Mouse (Mus musculus): ENCODE measurements at regions not wholly inside any gene's neighbourhood (a gene's known extent, or its start where the extent isn't known, plus 50 kb on each side); places are given as distances from the start of the nearest gene placed in this dataset.

DNA sequence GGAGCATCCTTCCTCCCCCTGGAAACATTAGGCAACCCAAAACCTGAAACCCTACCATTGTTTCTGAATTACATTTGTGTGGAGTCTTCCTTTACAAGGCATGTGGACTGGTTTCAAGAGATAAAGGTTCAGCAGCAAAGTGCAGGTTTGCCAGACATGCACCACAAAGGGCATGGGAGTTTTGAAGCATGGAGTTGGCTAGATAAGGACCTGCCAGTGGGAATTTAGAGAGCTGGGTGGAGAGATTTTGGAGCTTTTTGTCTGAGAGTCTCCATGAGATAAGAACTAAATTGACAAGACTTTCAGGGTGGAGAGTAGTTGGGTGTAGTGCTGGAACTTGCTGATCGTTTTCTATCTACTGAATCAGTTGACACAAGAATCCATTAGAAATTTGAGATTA is 6346.0 kb downstream of the 9330182O14Rik start:
- H3K4me1 ChIP-seq (ENCODE audit: control insufficient read depth, insufficient read depth, low read length) = no peaks in the 10 kb centered on the region
- no peak overlapping the region for H3K27ac ChIP-seq (replicated peaks; ENCODE audit: low read depth, low read length)
- WGBS = 74% methylated on average over 1 of the region's 1 CpGs
- no peaks in the 10 kb centered on the region for H3K27me3 ChIP-seq (replicated peaks; ENCODE audit: control insufficient read depth, insufficient read depth, low read length)
- DNase-seq (ENCODE audit: low spot score) = no peak
- no peak overlapping the region for H3K4me2 ChIP-seq (ENCODE audit: low read depth, low read length)
- no peaks in the 10 kb centered on the region for H3K9me3 ChIP-seq (ENCODE audit: control insufficient read depth, low read length)
- no peaks in the 10 kb centered on the region for H3K36me3 ChIP-seq (ENCODE audit: control insufficient read depth, insufficient read depth, low read length)
- ATAC-seq (ENCODE audit: low read depth) = no peak
- no peak overlapping the region for H3K4me3 ChIP-seq (ENCODE audit: low read depth, low read length)
- no peak overlapping the region for H3K9ac ChIP-seq (ENCODE audit: low read depth, low read length)

DNA sequence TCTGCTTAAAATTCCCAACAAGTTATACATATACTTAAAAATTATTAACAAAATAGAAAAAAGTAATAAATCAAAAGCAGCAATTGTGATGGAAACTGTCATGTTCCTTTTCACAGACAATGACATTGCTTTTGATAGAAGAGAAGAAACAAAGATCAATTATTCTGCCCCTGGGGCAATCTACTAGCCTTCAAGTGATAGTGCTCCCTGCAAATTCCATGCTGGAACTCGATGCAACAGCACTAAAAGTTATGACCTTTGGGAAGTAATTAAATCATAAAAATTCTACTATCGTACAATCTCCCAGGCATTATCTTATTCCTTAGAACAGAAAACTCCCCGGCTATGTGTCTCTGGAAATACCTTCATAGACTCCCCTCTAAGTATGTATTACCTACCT is 6354.8 kb downstream of the 9330182O14Rik start:
- Histone ChIP-seq H3K9me3 (ENCODE audit: control insufficient read depth, low read length) (no peaks in the 10 kb centered on the region), H3K36me3 (ENCODE audit: control insufficient read depth, insufficient read depth, low read length) (no peaks in the 10 kb centered on the region), H3K27me3 (replicated peaks; ENCODE audit: control insufficient read depth, insufficient read depth, low read length) (no peaks in the 10 kb centered on the region), H3K27ac (replicated peaks; ENCODE audit: low read depth, low read length) (no peak overlapping the region), H3K4me1 (ENCODE audit: control insufficient read depth, insufficient read depth, low read length) (no peaks in the 10 kb centered on the region), H3K4me2 (ENCODE audit: low read depth, low read length) (no peak overlapping the region), H3K4me3 (ENCODE audit: low read depth, low read length) (no peak overlapping the region), H3K9ac (ENCODE audit: low read depth, low read length) (no peak overlapping the region)
- DNase-seq (ENCODE audit: low spot score) = no peak
- 77% methylated on average over 3 of the region's 3 CpGs for WGBS
- no peak for ATAC-seq (ENCODE audit: low read depth)

DNA sequence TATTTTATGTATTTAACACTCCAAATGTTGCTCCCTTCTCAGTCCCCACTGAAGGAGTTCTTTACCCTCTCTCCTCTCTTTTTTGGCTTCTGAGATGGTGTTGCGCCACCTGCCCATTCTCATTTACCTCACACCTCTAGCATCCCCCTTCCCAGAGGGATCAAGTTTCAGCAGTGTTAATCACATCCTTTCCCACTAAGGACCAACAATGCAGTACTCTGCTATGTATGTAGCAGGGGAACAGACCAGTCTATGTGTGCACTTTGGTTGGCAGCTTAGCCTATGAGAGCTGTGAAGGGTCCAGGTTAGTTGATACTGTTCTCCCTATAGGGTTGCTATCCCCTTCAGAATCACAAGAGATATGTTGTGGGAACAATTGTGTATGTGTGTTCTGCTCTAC is 6384.8 kb downstream of the 9330182O14Rik start:
- Histone ChIP-seq H3K4me3 (ENCODE audit: low read depth, low read length) (no peak overlapping the region), H3K36me3 (ENCODE audit: control insufficient read depth, insufficient read depth, low read length) (no peaks in the 10 kb centered on the region), H3K27me3 (replicated peaks; ENCODE audit: control insufficient read depth, insufficient read depth, low read length) (no peaks in the 10 kb centered on the region), H3K4me2 (ENCODE audit: low read depth, low read length) (no peak overlapping the region), H3K27ac (replicated peaks; ENCODE audit: low read depth, low read length) (no peak overlapping the region), H3K9me3 (ENCODE audit: control insufficient read depth, low read length) (no peaks in the 10 kb centered on the region), H3K9ac (ENCODE audit: low read depth, low read length) (no peak overlapping the region), H3K4me1 (ENCODE audit: control insufficient read depth, insufficient read depth, low read length) (no peaks in the 10 kb centered on the region)
- 83% methylated on average over 1 of the region's 1 CpGs for WGBS
- DNase-seq (ENCODE audit: low spot score) (no peak), ATAC-seq (ENCODE audit: low read depth) (peak; percentile 63; the same call in 1 of the 2 replicates)

All from embryonic facial prominence, embryonic 14.5 days (tissue).